Mouse (Mus musculus): ENCODE results near the gene Abcg1. TPM values are rescaled to one million over a fixed set of nuclear protein-coding genes. Genes with fewer than 3 reads are reported as not detected.
A peak's percentile ranks its signal among the peaks of the same experiment; 100 is the strongest.

Abcg1 gene
- total and polyA plus RNA-seq, 2 experiments from 2014 or later: 17.4 to 34.9 TPM

- Histone ChIP-seq H3K27me3 (ENCODE audit: insufficient read depth, low read length) (no peaks in the 10 kb centered on the region), H3K36me3 (ENCODE audit: insufficient read depth, low read length) (no peaks in the 10 kb centered on the region; the same call in 1 of the 2 replicates), H3K4me3 (ENCODE audit: low read length) (no peak overlapping the region), H3K4me1 (ENCODE audit: insufficient read depth, low read length) (no peaks in the 10 kb centered on the region), H3K9me3 (ENCODE audit: low read length) (0 out of 2 replicates have a peak, but pooled peaks cover 3% of the 10 kb centered on the region), H3K27ac (no peak overlapping the region), H3K9ac (replicated peaks; ENCODE audit: low read length) (no peak overlapping the region), H3K4me2 (ENCODE audit: low read depth, low read length) (no peak overlapping the region)
- ATAC-seq: peak; percentile 68
- TF ChIP-seq CTCF (IDR thresholded peaks at IDR 0.05; ENCODE audit: low read depth): peak; percentile 96
- WGBS: 6% methylated on average over 7 of the region's 7 CpGs
- peak; percentile 87 for DNase-seq (ENCODE audit: low spot score)
Observed at GRCm38 (mm10) chr17:31119429-31119828, 62.0 kb downstream of the Abcg1 start.

GRCm38 (mm10) chr17:31121975-31122374 is 64.5 kb downstream of the Abcg1 start:
- peak; percentile 93 for TF ChIP-seq CTCF (IDR thresholded peaks at IDR 0.05; ENCODE audit: low read depth)
- H3K4me2 ChIP-seq (ENCODE audit: low read depth, low read length): no peak overlapping the region

GRCm38 (mm10) chr17:31125548-31126266 is 68.2 kb downstream of the Abcg1 start:
- no peak overlapping the region for H3K4me2 ChIP-seq (ENCODE audit: low read depth, low read length)
- no peak for TF ChIP-seq CTCF (IDR thresholded peaks at IDR 0.05; ENCODE audit: low read depth)
- H3K9me3 ChIP-seq (ENCODE audit: low read length): 0 out of 2 replicates have a peak, but pooled peaks cover 3% of the 10 kb centered on the region
- ATAC-seq (peak; percentile 74), DNase-seq (ENCODE audit: low spot score) (peak; percentile 80)
- H3K36me3 ChIP-seq (ENCODE audit: insufficient read depth, low read length): no peaks in the 10 kb centered on the region
- no peak overlapping the region for H3K4me3 ChIP-seq (ENCODE audit: low read length)
- no peaks in the 10 kb centered on the region for H3K27me3 ChIP-seq (ENCODE audit: insufficient read depth, low read length)
- no peak overlapping the region for H3K27ac ChIP-seq
- 30% methylated on average over 9 of the region's 9 CpGs for WGBS
- H3K9ac ChIP-seq (replicated peaks; ENCODE audit: low read length): no peak overlapping the region
- H3K4me1 ChIP-seq (ENCODE audit: insufficient read depth, low read length): no peaks in the 10 kb centered on the region; the same call in 1 of the 2 replicates

More at GRCm38 (mm10) chr17:31121975-31122374, 64.5 kb downstream of the Abcg1 start:
- no peaks in the 10 kb centered on the region; the same call in 1 of the 2 replicates for H3K4me1 ChIP-seq (ENCODE audit: insufficient read depth, low read length)
- H3K9ac ChIP-seq (replicated peaks; ENCODE audit: low read length): no peak overlapping the region
- H3K36me3 ChIP-seq (ENCODE audit: insufficient read depth, low read length): no peaks in the 10 kb centered on the region; the same call in 1 of the 2 replicates
- H3K27ac ChIP-seq: no peak overlapping the region
- H3K27me3 ChIP-seq (ENCODE audit: insufficient read depth, low read length): no peaks in the 10 kb centered on the region
- DNase-seq (ENCODE audit: low spot score): peak; percentile 83
- 0 out of 2 replicates have a peak, but pooled peaks cover 3% of the 10 kb centered on the region for H3K9me3 ChIP-seq (ENCODE audit: low read length)
- WGBS: 9% methylated on average over 8 of the region's 8 CpGs
- ATAC-seq: peak; percentile 41; the same call in 1 of the 2 replicates
- H3K4me3 ChIP-seq (ENCODE audit: low read length): no peak overlapping the region

- ATAC-seq (no peak), DNase-seq (ENCODE audit: low spot score) (peak; percentile 31)
- 75% methylated on average over 9 of the region's 9 CpGs for WGBS
- H3K9me3 ChIP-seq (ENCODE audit: low read length): no peaks in the 10 kb centered on the region
- no peak for TF ChIP-seq CTCF (IDR thresholded peaks at IDR 0.05; ENCODE audit: low read depth)
- H3K27me3 ChIP-seq (ENCODE audit: insufficient read depth, low read length): no peaks in the 10 kb centered on the region
- no peak overlapping the region for H3K4me3 ChIP-seq (ENCODE audit: low read length)
- H3K4me2 ChIP-seq (ENCODE audit: low read depth, low read length): no peak overlapping the region
- no peak overlapping the region for H3K9ac ChIP-seq (replicated peaks; ENCODE audit: low read length)
- no peaks in the 10 kb centered on the region for H3K36me3 ChIP-seq (ENCODE audit: insufficient read depth, low read length)
- no peaks in the 10 kb centered on the region; the same call in 1 of the 2 replicates for H3K4me1 ChIP-seq (ENCODE audit: insufficient read depth, low read length)
- no peak overlapping the region for H3K27ac ChIP-seq
Observed at GRCm38 (mm10) chr17:31128708-31129318, 71.3 kb downstream of the Abcg1 start.

- H3K9me3 ChIP-seq (ENCODE audit: low read length): no peaks in the 10 kb centered on the region
- WGBS: 15% methylated on average over 2 of the region's 2 CpGs
- H3K4me3 ChIP-seq (ENCODE audit: low read length): no peak within 1 kb of the TSS
- TF ChIP-seq CTCF (IDR thresholded peaks at IDR 0.05; ENCODE audit: low read depth): no peak
- peak; percentile 39; the same call in 1 of the 2 replicates for ATAC-seq
- no peaks in the 10 kb centered on the region; the same call in 1 of the 2 replicates for H3K4me1 ChIP-seq (ENCODE audit: insufficient read depth, low read length)
- no peaks in the 10 kb centered on the region for H3K36me3 ChIP-seq (ENCODE audit: insufficient read depth, low read length)
- DNase-seq (ENCODE audit: low spot score): peak; percentile 11
- H3K27ac ChIP-seq: no peak within 1 kb of the TSS
- H3K9ac ChIP-seq (replicated peaks; ENCODE audit: low read length): no peak within 1 kb of the TSS
- H3K4me2 ChIP-seq (ENCODE audit: low read depth, low read length): no peak within 1 kb of the TSS
- H3K27me3 ChIP-seq (ENCODE audit: insufficient read depth, low read length): no peaks in the 10 kb centered on the region
Observed at GRCm38 (mm10) chr17:31129452-31129851, 72.0 kb downstream of the Abcg1 start, which contains the start of gene Tff3. Gene Tff3 (minus strand): TSS chr17:31129646.

GRCm38 (mm10) chr17:31131269-31131821 is 73.9 kb downstream of the Abcg1 start:
- no peak for ATAC-seq
- no peak overlapping the region for H3K9ac ChIP-seq (replicated peaks; ENCODE audit: low read length)

More at GRCm38 (mm10) chr17:31131269-31131821, 73.9 kb downstream of the Abcg1 start:
- DNase-seq (ENCODE audit: low spot score): peak; percentile 18
- H3K4me2 ChIP-seq (ENCODE audit: low read depth, low read length): no peak overlapping the region
- no peak overlapping the region for H3K4me3 ChIP-seq (ENCODE audit: low read length)
- no peaks in the 10 kb centered on the region for H3K36me3 ChIP-seq (ENCODE audit: insufficient read depth, low read length)
- TF ChIP-seq CTCF (IDR thresholded peaks at IDR 0.05; ENCODE audit: low read depth): no peak
- H3K4me1 ChIP-seq (ENCODE audit: insufficient read depth, low read length): no peaks in the 10 kb centered on the region
- no peak overlapping the region for H3K27ac ChIP-seq
- no peaks in the 10 kb centered on the region for H3K9me3 ChIP-seq (ENCODE audit: low read length)
- H3K27me3 ChIP-seq (ENCODE audit: insufficient read depth, low read length): no peaks in the 10 kb centered on the region
- 70% methylated on average over 10 of the region's 10 CpGs for WGBS

Data from hindbrain, postnatal 0 days (tissue).